Mouse (Mus musculus) heart, embryonic 16.5 days (tissue): Measurements from ENCODE around the gene Samsn1. TPM values are rescaled to one million over a fixed set of nuclear protein-coding genes. Genes with fewer than 3 reads are reported as not detected.

Source experiments
- ATAC-seq: fragments of 200-750 bp; cut with Nextera tagmentation; replicated peaks from 2 replicates; pipeline ENCODE4 v1.8.0; 2017; ENCODE audit warnings: moderate number of reproducible peaks; ENCODE audit not compliant: insufficient read depth, low FRiP score; ENCODE audit errors: extremely low read depth
- H3K27ac ChIP-seq: fragments of 300-500 bp; sonication (generic); 2 replicates; pipeline ENCODE4 v1.5.1; 2014; ENCODE audit warnings: mild to moderate bottlenecking, low read length, control low read depth, moderate library complexity
- H3K27me3 ChIP-seq: fragments of 300-500 bp; sonication (generic); 2 replicates; pipeline ENCODE4 v1.6.1; 2014; ENCODE audit warnings: low read length, mixed read lengths; ENCODE audit not compliant: control insufficient read depth, insufficient read depth
- H3K36me3 ChIP-seq: fragments of 300-500 bp; sonication (generic); 2 replicates; pipeline ENCODE4 v1.6.1; 2014; ENCODE audit not compliant: control insufficient read depth, insufficient read depth
- H3K4me1 ChIP-seq: fragments of 300-500 bp; sonication (generic); 2 replicates; pipeline ENCODE4 v1.6.1; 2014; ENCODE audit warnings: low read length, mixed read lengths; ENCODE audit not compliant: control insufficient read depth, insufficient read depth
- H3K4me2 ChIP-seq: fragments of 300-500 bp; sonication (generic); 2 replicates; pipeline ENCODE4 v1.6.1; 2014; ENCODE audit warnings: low read depth, mild to moderate bottlenecking, control low read depth, low read length
- H3K4me3 ChIP-seq: fragments of 300-500 bp; sonication (generic); 2 replicates; pipeline ENCODE4 v1.5.1; 2014; ENCODE audit warnings: mild to moderate bottlenecking, control low read depth, low read length
- H3K9ac ChIP-seq: fragments of 300-500 bp; sonication (generic); 2 replicates; pipeline ENCODE4 v1.6.1; 2014; ENCODE audit warnings: low read length, control low read depth
- H3K9me3 ChIP-seq: fragments of 300-500 bp; sonication (generic); replicated peaks from 2 replicates; pipeline ENCODE4 v1.6.1; 2016; ENCODE audit warnings: low read length; ENCODE audit not compliant: control insufficient read depth
- WGBS: fragments of 180-500 bp; shearing (Covaris S2); extraction: QIAGEN DNeasy Blood & Tissue Kit; methylation state at CpG from one replicate; pipeline ENCODE4 v1.1.7; 2014; 5-methylcytosine and 5-hydroxymethylcytosine counted together
- polyA plus RNA-seq: library from polyadenylated mRNA; unstranded; fragments of >200 nt; fragmentation: Nextera tagmentation; extraction: Ambion mirVana; gene quantifications from 2 replicates; pipeline ENCODE4 v1.2.1, GENCODE M21; 2015

The Samsn1 gene
- polyA plus RNA-seq = 1.7 and 3.6 TPM in 2 replicates

DNA sequence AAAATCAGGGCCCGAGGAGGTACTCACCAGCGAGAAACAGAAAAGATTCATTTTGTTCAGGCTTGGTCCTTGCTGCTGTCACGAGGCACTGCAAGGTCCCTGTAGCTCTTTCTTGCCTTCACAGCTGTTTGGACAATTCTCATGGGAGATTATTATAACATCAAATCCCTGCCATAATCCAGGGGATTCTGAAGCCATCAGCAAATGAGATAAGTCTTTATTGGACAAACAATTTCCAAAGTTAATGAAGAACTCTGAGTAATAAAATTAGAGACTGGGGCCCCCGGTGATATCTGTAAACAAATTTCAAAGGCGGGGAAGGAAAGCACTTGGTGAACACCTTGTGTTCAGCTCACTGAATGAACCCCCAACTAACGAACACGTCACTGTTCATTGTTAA is at the start of gene Samsn1:
Gene Samsn1, minus strand, starts transcription at position 101 of the 400 bp plus-strand sequence.
- Histone ChIP-seq H3K4me1 (no peaks in the 10 kb centered on the region), H3K9me3 (no peaks in the 10 kb centered on the region), H3K4me2 (no peak within 1 kb of the TSS), H3K27me3 (no peaks in the 10 kb centered on the region), H3K9ac (no peak within 1 kb of the TSS), H3K36me3 (no peaks in the 10 kb centered on the region), H3K4me3 (no peak within 1 kb of the TSS), H3K27ac (no peak within 1 kb of the TSS)
- no peak for ATAC-seq
- 84% methylated on average over 7 of the region's 7 CpGs for WGBS

DNA sequence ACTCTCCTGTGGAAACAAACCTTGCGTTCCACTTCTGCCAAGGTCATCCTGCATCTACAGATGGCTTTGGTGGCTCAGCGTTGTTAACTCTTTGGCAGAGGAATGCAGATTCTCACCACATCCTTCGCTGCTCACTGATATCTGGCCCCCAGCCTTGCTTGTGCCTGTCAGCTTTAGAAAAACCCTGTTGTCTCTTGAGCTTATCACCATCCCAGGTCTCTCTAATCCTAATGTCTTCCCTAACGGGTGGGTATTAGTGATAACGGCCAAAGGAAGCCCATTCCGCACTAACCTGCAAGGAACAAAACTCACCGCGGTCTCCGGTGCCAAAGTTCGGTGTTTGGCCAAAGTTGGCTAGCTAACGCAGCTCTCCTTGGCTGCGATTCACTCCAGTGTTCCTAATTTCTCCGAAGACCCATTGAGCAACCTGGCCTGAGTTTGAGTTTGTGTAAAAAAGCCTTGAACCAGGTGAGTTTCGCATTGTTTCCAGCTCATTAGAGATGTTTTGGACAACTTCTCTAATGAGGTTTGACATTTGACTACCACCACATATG is 44.1 kb upstream of the Samsn1 start:
- no peaks in the 10 kb centered on the region for H3K9me3 ChIP-seq
- no peaks in the 10 kb centered on the region for H3K36me3 ChIP-seq
- ATAC-seq = no peak
- no peaks in the 10 kb centered on the region for H3K27me3 ChIP-seq
- 79% methylated on average over 14 of the region's 14 CpGs for WGBS
- H3K4me3 ChIP-seq = no peak overlapping the region
- H3K27ac ChIP-seq = no peak overlapping the region
- no peaks in the 10 kb centered on the region for H3K4me1 ChIP-seq
- no peak overlapping the region for H3K4me2 ChIP-seq
- no peak overlapping the region for H3K9ac ChIP-seq

DNA sequence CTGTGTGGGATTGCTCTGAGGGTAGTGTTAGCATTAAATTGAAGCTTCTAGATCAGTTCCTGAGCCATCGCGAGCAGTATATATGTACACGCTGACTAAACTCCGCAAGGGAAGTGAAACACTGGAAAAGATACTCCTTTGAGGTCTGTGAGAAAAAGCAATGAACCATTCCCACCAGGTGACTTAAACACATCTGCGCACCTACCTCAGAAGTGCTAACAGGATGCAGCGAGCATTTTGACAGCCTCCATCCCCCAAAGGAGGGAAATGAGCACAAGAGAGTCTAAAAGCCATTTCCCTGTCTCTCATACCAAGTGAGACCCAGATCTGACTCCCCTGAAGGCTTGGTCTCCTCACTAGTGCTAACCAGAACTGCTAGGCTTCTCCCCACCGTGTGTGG is 32.9 kb upstream of the Samsn1 start:
- Histone ChIP-seq H3K27me3 (no peaks in the 10 kb centered on the region), H3K4me3 (no peak overlapping the region), H3K36me3 (no peaks in the 10 kb centered on the region), H3K9me3 (peaks cover 4% of the 10 kb centered on the region), H3K9ac (no peak overlapping the region), H3K4me2 (no peak overlapping the region), H3K27ac (no peak overlapping the region), H3K4me1 (no peaks in the 10 kb centered on the region)
- no peak for ATAC-seq
- 93% methylated on average over 7 of the region's 7 CpGs for WGBS

DNA sequence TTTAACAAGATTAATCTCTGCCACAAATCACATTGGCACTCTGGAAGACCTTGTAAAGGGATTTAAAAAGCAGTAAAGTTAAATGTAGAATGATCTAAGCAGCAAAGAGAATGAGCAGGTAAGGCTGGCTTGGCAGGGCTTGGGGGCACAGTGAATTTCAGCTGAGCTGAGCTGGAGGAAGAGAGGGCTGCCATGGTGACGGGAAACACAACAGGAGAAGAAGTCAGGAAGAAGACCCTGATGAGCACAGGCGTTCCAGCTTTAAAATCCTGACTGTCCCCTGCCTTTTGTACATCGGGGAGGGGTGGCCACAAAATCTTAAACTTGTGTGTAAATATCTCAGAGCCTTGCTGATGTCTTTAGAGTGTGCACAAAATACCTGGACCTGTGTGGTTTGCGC is 32.0 kb upstream of the Samsn1 start:
- Histone ChIP-seq H3K27me3 (no peaks in the 10 kb centered on the region), H3K9me3 (peaks cover 4% of the 10 kb centered on the region), H3K36me3 (no peaks in the 10 kb centered on the region), H3K27ac (no peak overlapping the region), H3K4me3 (no peak overlapping the region), H3K4me1 (no peaks in the 10 kb centered on the region), H3K4me2 (no peak overlapping the region), H3K9ac (no peak overlapping the region)
- 63% methylated on average over 4 of the region's 4 CpGs for WGBS
- no peak for ATAC-seq

DNA sequence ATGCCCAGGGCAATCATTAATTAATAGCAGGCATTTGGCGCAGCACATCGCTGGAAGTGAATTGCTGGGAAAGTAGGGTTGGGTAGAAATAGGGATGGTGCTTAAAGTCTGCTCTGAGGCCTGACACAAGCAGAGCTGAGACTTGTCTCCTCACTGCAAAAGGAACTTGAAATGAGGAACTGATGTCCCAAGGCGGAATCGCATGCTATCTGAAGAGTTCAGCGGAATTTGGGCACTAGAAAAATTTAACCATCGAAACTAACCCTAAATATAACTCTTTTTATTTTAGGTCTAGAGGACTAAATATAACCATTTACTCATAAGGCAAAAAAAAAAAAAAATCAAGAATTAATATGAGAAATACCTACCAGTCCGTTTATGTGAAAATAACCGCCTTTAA is 31.5 kb upstream of the Samsn1 start:
- no peak overlapping the region for H3K27ac ChIP-seq
- H3K4me1 ChIP-seq = no peaks in the 10 kb centered on the region
- no peaks in the 10 kb centered on the region for H3K36me3 ChIP-seq
- no peak for ATAC-seq
- 84% methylated on average over 8 of the region's 8 CpGs for WGBS
- H3K4me2 ChIP-seq = no peak overlapping the region
- no peak overlapping the region for H3K9ac ChIP-seq
- H3K27me3 ChIP-seq = no peaks in the 10 kb centered on the region
- no peak overlapping the region for H3K4me3 ChIP-seq
- H3K9me3 ChIP-seq = peaks cover 4% of the 10 kb centered on the region

DNA sequence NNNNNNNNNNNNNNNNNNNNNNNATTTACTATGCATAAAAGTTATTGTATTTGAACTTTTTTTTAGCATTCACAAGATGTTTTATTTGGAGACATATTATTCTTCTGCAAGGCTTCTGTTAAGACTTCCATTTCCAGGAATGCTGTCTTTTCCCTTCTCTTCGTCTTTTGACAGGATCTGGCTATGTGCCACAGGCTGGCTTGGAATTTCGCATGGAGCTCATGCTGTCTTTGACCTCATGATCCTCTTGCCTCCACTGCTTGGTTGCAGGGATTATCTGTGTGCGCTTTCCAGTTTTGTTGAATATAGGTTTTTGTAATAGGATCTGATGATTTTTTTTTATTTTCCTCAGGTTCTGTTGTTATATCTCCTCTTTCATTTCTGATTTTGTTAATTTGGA is 25.0 kb upstream of the Samsn1 start:
- no peak overlapping the region for H3K27ac ChIP-seq
- WGBS = 48% methylated on average over 3 of the region's 3 CpGs
- H3K4me1 ChIP-seq = no peaks in the 10 kb centered on the region
- H3K4me3 ChIP-seq = no peak overlapping the region
- H3K36me3 ChIP-seq = no peaks in the 10 kb centered on the region
- ATAC-seq = no peak
- H3K9me3 ChIP-seq = no peaks in the 10 kb centered on the region
- no peaks in the 10 kb centered on the region for H3K27me3 ChIP-seq
- no peak overlapping the region for H3K9ac ChIP-seq
- no peak overlapping the region for H3K4me2 ChIP-seq

DNA sequence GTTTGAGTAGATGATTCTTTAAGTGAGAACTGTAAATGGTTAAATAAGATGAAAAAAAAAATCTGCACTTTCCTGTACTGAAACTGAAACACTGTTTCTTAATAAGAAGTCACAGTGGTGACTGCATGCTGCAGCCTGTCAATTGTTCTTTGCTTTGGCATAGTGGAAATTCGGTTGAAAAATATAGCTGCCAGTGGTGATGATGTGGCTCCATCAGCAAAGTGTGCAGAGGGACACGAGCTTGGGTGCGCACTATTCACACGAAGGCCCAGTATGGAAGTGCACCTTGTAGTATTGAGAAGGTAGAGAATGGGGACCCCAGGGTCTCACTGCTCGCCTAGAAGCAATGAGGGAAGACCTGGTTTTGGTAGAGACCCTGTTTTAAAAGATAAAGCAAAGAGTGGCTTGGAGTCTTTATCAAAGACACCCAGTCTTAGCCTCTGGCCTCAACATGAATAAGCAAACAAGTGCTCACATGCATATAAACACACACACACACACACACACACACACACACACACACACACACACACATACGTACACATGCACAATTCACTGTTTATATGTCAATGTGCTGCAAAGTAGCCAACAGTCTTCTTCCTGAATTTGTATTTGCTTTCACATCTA is 18.4 kb upstream of the Samsn1 start:
- no peaks in the 10 kb centered on the region for H3K4me1 ChIP-seq
- WGBS = 79% methylated on average over 6 of the region's 6 CpGs
- no peak overlapping the region for H3K4me3 ChIP-seq
- no peak for ATAC-seq
- H3K27me3 ChIP-seq = no peaks in the 10 kb centered on the region
- no peak overlapping the region for H3K9ac ChIP-seq
- no peaks in the 10 kb centered on the region for H3K36me3 ChIP-seq
- H3K4me2 ChIP-seq = no peak overlapping the region
- no peak overlapping the region for H3K27ac ChIP-seq
- H3K9me3 ChIP-seq = no peaks in the 10 kb centered on the region

DNA sequence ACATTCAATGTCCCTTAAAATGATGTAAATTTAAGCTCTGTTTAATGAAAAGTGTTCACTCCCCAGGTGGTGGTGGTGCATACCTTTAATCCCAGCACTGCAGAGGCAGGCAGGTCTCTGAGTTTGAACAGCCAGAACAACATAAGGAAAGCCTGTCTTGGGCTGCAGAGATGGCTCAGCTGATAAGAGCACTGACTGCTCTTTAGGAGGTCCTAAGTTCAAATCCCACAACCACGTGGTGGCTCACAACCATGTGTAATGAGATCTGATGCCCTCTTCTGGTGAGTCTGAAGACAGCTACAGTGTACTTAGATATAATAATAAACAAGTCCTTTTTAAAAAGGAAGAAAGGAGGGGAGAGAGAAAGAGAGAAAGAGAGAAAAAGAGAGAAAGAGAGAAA is 2.9 kb downstream of the Samsn1 start:
- H3K27ac ChIP-seq = no peak overlapping the region
- H3K27me3 ChIP-seq = no peaks in the 10 kb centered on the region
- ATAC-seq = no peak
- H3K9ac ChIP-seq = no peak overlapping the region
- no peaks in the 10 kb centered on the region for H3K4me1 ChIP-seq
- H3K4me2 ChIP-seq = no peak overlapping the region
- H3K36me3 ChIP-seq = no peaks in the 10 kb centered on the region
- H3K4me3 ChIP-seq = no peak overlapping the region
- H3K9me3 ChIP-seq = no peaks in the 10 kb centered on the region
- 40% methylated on average over 1 of the region's 1 CpGs for WGBS

DNA sequence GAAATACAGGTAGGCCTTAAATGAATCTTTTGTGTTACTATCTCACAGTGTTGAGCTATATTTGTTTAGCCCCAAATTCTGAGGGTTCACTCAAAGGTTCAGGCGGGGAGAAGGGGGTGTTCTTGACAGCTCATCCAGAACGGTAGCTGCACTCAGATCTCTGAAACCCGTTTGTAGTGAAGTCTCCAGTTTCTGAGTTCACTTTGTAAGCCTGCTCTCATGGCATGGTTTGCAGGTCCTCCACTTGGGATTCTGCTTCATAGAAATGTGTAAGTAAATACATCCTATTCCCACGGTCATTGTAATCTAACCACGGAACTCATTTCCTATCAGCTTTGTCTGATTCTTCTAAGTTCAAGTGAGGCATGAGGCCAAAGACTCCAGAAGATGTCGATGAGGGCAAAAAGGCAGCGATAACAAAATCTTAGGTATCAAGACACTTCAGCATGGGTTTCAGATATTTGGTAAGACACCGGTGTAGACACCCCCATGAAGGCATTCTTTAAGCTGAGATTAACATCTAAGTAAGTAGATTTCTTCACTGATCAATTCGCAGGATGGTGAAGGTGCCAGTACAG is 18.2 kb downstream of the Samsn1 start:
- WGBS = 83% methylated on average over 9 of the region's 9 CpGs

More for the DNA sequence above, 18.2 kb downstream of the Samsn1 start:
- Histone ChIP-seq H3K4me3 (no peak overlapping the region), H3K9ac (no peak overlapping the region), H3K36me3 (no peaks in the 10 kb centered on the region), H3K4me2 (no peak overlapping the region), H3K9me3 (no peaks in the 10 kb centered on the region), H3K27me3 (no peaks in the 10 kb centered on the region), H3K27ac (no peak overlapping the region), H3K4me1 (no peaks in the 10 kb centered on the region)
- no peak for ATAC-seq
